Mouse (Mus musculus) urinary bladder, postnatal 0 days (tissue): Measurements from ENCODE around the gene Scgb1a1. TPM values are rescaled to one million over a fixed set of nuclear protein-coding genes. Genes with fewer than 3 reads are reported as not detected.

Experiments
- polyA plus RNA-seq: library from polyadenylated mRNA; unstranded; fragments of >200 nt; fragmentation: Nextera tagmentation; extraction: Ambion mirVana; gene quantifications from 2 replicates; pipeline ENCODE4 v1.2.1, GENCODE M21; 2015

The Scgb1a1 gene
- 0.30 TPM in 1 of 2 replicates, not detected in the other for polyA plus RNA-seq

GRCm38 (mm10) chr19:9087821-9088220 is at the start of gene Scgb1a1:
TSS of gene Scgb1a1 (minus strand) at chr19:9087958.

GRCm38 (mm10) chr19:9135512-9136331 is 48.0 kb upstream of the Scgb1a1 start, which contains the start of gene Asrgl1:
TSS of gene Asrgl1 (minus strand) at chr19:9135636.

Other genes with a start within 250 kb of the Scgb1a1 start
- gene Gng3, start 248.8 kb downstream of the Scgb1a1 start, polyA plus RNA-seq, result 0.31 and 0.96 TPM in 2 replicates
- gene Lrrn4cl, start 237.2 kb downstream of the Scgb1a1 start, polyA plus RNA-seq, result 9.4 and 10.6 TPM in 2 replicates
- 166 and 171 TPM in 2 replicates for gene Ubxn1, start 216.5 kb downstream of the Scgb1a1 start, polyA plus RNA-seq
- 49.7 and 50.5 TPM in 2 replicates for gene Uqcc3, start 207.0 kb downstream of the Scgb1a1 start, polyA plus RNA-seq
- gene Lbhd1, start 204.2 kb downstream of the Scgb1a1 start, polyA plus RNA-seq, result 34.0 and 39.1 TPM in 2 replicates
- gene Gm49403, start 204.0 kb downstream of the Scgb1a1 start, polyA plus RNA-seq, result not detected in 2 replicates
- 43.6 and 48.9 TPM in 2 replicates for gene 1810009A15Rik, start 199.1 kb downstream of the Scgb1a1 start, polyA plus RNA-seq
- not detected in 2 replicates for gene Gm49416, start 199.0 kb downstream of the Scgb1a1 start, polyA plus RNA-seq
- 17.3 and 17.5 TPM in 2 replicates for gene Ints5, start 195.0 kb downstream of the Scgb1a1 start, polyA plus RNA-seq
- 33.1 and 33.2 TPM in 2 replicates for gene Ganab, start 189.9 kb downstream of the Scgb1a1 start, polyA plus RNA-seq
- gene B3gat3, start 167.6 kb downstream of the Scgb1a1 start, polyA plus RNA-seq, result 24.3 and 24.5 TPM in 2 replicates
- gene Rom1, start 158.6 kb downstream of the Scgb1a1 start, polyA plus RNA-seq, result 3.6 and 4.3 TPM in 2 replicates
- gene Eml3, start 158.4 kb downstream of the Scgb1a1 start, polyA plus RNA-seq, result 22.1 and 22.6 TPM in 2 replicates
- gene Mta2, start 146.1 kb downstream of the Scgb1a1 start, polyA plus RNA-seq, result 63.5 and 67.4 TPM in 2 replicates
- 13.0 and 13.9 TPM in 2 replicates for gene Tut1, start 134.1 kb downstream of the Scgb1a1 start, polyA plus RNA-seq
- gene Eef1g, start 120.9 kb downstream of the Scgb1a1 start, polyA plus RNA-seq, result 257 TPM in 2 replicates
- gene Ahnak, start 98.7 kb downstream of the Scgb1a1 start, polyA plus RNA-seq, result 99.1 and 107 TPM in 2 replicates
- gene Asrgl1, start 47.7 kb upstream of the Scgb1a1 start, polyA plus RNA-seq, result 7.1 and 7.4 TPM in 2 replicates